Mouse (Mus musculus) neural tube, embryonic 14.5 days (tissue): ENCODE measurements around the gene Ehd2. TPM values are rescaled to one million over a fixed set of nuclear protein-coding genes. Genes with fewer than 3 reads are reported as not detected.

Experiments used
- ATAC-seq: fragments of 200-750 bp; cut with Nextera tagmentation; 2 replicates; pipeline ENCODE4 v1.8.0; 2017; ENCODE audit warnings: low read depth, mild to moderate bottlenecking, moderate TSS enrichment, moderate library complexity
- H3K27ac ChIP-seq: fragments of 300-500 bp; sonication (generic); 2 replicates; pipeline ENCODE4 v1.5.1; 2014; ENCODE audit warnings: low read depth, mild to moderate bottlenecking, control low read depth, low read length, moderate library complexity, mixed read lengths
- H3K27me3 ChIP-seq: fragments of 300-500 bp; sonication (generic); 2 replicates; pipeline ENCODE4 v1.6.1; 2014; ENCODE audit warnings: low read length; ENCODE audit not compliant: control insufficient read depth, insufficient read depth
- H3K36me3 ChIP-seq: fragments of 300-500 bp; sonication (generic); 2 replicates; pipeline ENCODE4 v1.6.1; 2014; ENCODE audit warnings: low read length, mixed read lengths; ENCODE audit not compliant: control insufficient read depth, insufficient read depth
- H3K4me1 ChIP-seq: fragments of 300-500 bp; sonication (generic); 2 replicates; pipeline ENCODE4 v1.6.1; 2014; ENCODE audit warnings: low read length; ENCODE audit not compliant: control insufficient read depth, insufficient read depth
- H3K4me2 ChIP-seq: fragments of 300-500 bp; sonication (generic); 2 replicates; pipeline ENCODE4 v1.6.1; 2014; ENCODE audit warnings: mild to moderate bottlenecking, low read depth, low read length, control low read depth
- H3K4me3 ChIP-seq: fragments of 300-500 bp; sonication (generic); 2 replicates; pipeline ENCODE4 v1.5.1; 2014; ENCODE audit warnings: low read depth, low read length, control low read depth, mixed read lengths
- H3K9ac ChIP-seq: fragments of 300-500 bp; sonication (generic); replicated peaks from 2 replicates; pipeline ENCODE4 v1.6.1; 2014; ENCODE audit warnings: low read depth, mild to moderate bottlenecking, control low read depth, low read length, mixed read lengths
- H3K9me3 ChIP-seq: fragments of 300-500 bp; sonication (generic); 2 replicates; pipeline ENCODE4 v1.6.1; 2016; ENCODE audit warnings: low read length; ENCODE audit not compliant: control insufficient read depth
- WGBS: fragments of 180-500 bp; shearing (Covaris S2); extraction: QIAGEN DNeasy Blood & Tissue Kit; methylation state at CpG from one replicate; pipeline ENCODE4 v1.1.7; 2014; 5-methylcytosine and 5-hydroxymethylcytosine counted together
- polyA plus RNA-seq: library from polyadenylated mRNA; unstranded; fragments of >200 nt; fragmentation: Nextera tagmentation; extraction: Ambion mirVana; gene quantifications from 2 replicates; pipeline ENCODE4 v1.2.1, GENCODE M21; 2014

Gene Ehd2
- polyA plus RNA-seq, 1 experiment from 2014 or later: 3.2 TPM

- ATAC-seq: peak; percentile 65; the same call in 1 of the 2 replicates
- Histone ChIP-seq H3K4me2 (no peak overlapping the region), H3K4me3 (no peak overlapping the region), H3K36me3 (no peaks in the 10 kb centered on the region), H3K27me3 (no peaks in the 10 kb centered on the region), H3K9ac (no peak overlapping the region), H3K4me1 (no peaks in the 10 kb centered on the region), H3K27ac (no peak overlapping the region), H3K9me3 (no peaks in the 10 kb centered on the region)
- WGBS: 1% methylated on average over 4 of the region's 4 CpGs
Measured at GRCm38 (mm10) chr7:15912183-15912582, 55.2 kb downstream of the Ehd2 start.

- ATAC-seq: no peak
- H3K9me3 ChIP-seq: no peaks in the 10 kb centered on the region
- no peak overlapping the region for H3K27ac ChIP-seq
- no peaks in the 10 kb centered on the region for H3K36me3 ChIP-seq
- H3K27me3 ChIP-seq: no peaks in the 10 kb centered on the region
- H3K4me3 ChIP-seq: no peak overlapping the region
- H3K4me2 ChIP-seq: no peak overlapping the region
- H3K4me1 ChIP-seq: no peaks in the 10 kb centered on the region
- H3K9ac ChIP-seq: no peak overlapping the region
- 87% methylated on average over 5 of the region's 5 CpGs for WGBS
Measured at GRCm38 (mm10) chr7:15910521-15910920, 56.8 kb downstream of the Ehd2 start.

GRCm38 (mm10) chr7:15907971-15908590 lies 59.3 kb downstream of the Ehd2 start:
- H3K9ac ChIP-seq: no peak overlapping the region
- H3K4me2 ChIP-seq: no peak overlapping the region
- 80% methylated on average over 8 of the region's 8 CpGs for WGBS
- no peak for ATAC-seq
- no peaks in the 10 kb centered on the region for H3K36me3 ChIP-seq
- no peak overlapping the region for H3K27ac ChIP-seq
- H3K9me3 ChIP-seq: no peaks in the 10 kb centered on the region
- H3K4me3 ChIP-seq: no peak overlapping the region
- H3K4me1 ChIP-seq: no peaks in the 10 kb centered on the region
- H3K27me3 ChIP-seq: no peaks in the 10 kb centered on the region

GRCm38 (mm10) chr7:15906602-15907001 lies 60.8 kb downstream of the Ehd2 start:
- Histone ChIP-seq H3K4me1 (no peaks in the 10 kb centered on the region), H3K4me2 (no peak overlapping the region), H3K36me3 (no peaks in the 10 kb centered on the region), H3K9ac (no peak overlapping the region), H3K27me3 (no peaks in the 10 kb centered on the region), H3K27ac (no peak overlapping the region), H3K4me3 (no peak overlapping the region), H3K9me3 (no peaks in the 10 kb centered on the region)
- ATAC-seq: no peak
- 77% methylated on average over 1 of the region's 1 CpGs for WGBS

- WGBS: 82% methylated on average over 7 of the region's 7 CpGs
- Histone ChIP-seq H3K27ac (no peak overlapping the region), H3K9me3 (no peaks in the 10 kb centered on the region), H3K27me3 (no peaks in the 10 kb centered on the region), H3K9ac (no peak overlapping the region), H3K36me3 (no peaks in the 10 kb centered on the region), H3K4me2 (no peak overlapping the region), H3K4me1 (no peaks in the 10 kb centered on the region), H3K4me3 (no peak overlapping the region)
- no peak for ATAC-seq
Measured at GRCm38 (mm10) chr7:15905861-15906260, 61.5 kb downstream of the Ehd2 start.

- no peak for ATAC-seq
- Histone ChIP-seq H3K9ac (no peak overlapping the region), H3K36me3 (no peaks in the 10 kb centered on the region), H3K27ac (no peak overlapping the region), H3K4me1 (no peaks in the 10 kb centered on the region), H3K27me3 (no peaks in the 10 kb centered on the region), H3K4me3 (no peak overlapping the region), H3K4me2 (no peak overlapping the region), H3K9me3 (no peaks in the 10 kb centered on the region)
- 79% methylated on average over 9 of the region's 9 CpGs for WGBS
Measured at GRCm38 (mm10) chr7:15901366-15902048, 65.9 kb downstream of the Ehd2 start.

Other genes with a start within 250 kb of the Ehd2 start
- not detected in 2 replicates for gene Obox5, start 217.4 kb downstream of the Ehd2 start, polyA plus RNA-seq
- not detected in 2 replicates for gene Obox6, start 127.9 kb downstream of the Ehd2 start, polyA plus RNA-seq
- gene Crx, start 87.6 kb downstream of the Ehd2 start, polyA plus RNA-seq: not detected in 2 replicates
- not detected in 2 replicates for gene Crxos, start 85.0 kb downstream of the Ehd2 start, polyA plus RNA-seq
- 1,481 and 1,546 TPM in 2 replicates for gene Selenow, start 45.2 kb downstream of the Ehd2 start, polyA plus RNA-seq
- 99.9 and 122 TPM in 2 replicates for gene Nop53, start 21.5 kb downstream of the Ehd2 start, polyA plus RNA-seq
- 8.6 and 9.6 TPM in 2 replicates for gene Bicra, start 80.4 kb upstream of the Ehd2 start, polyA plus RNA-seq
- gene Zfp541, start 94.2 kb upstream of the Ehd2 start, polyA plus RNA-seq: 0.07 and 0.10 TPM in 2 replicates
- gene Napa, start 130.9 kb upstream of the Ehd2 start, polyA plus RNA-seq: 252 and 259 TPM in 2 replicates
- gene Kptn, start 152.3 kb upstream of the Ehd2 start, polyA plus RNA-seq: 39.0 and 39.5 TPM in 2 replicates
- gene Slc8a2, start 162.3 kb upstream of the Ehd2 start, polyA plus RNA-seq: 1.5 and 2.0 TPM in 2 replicates
- gene Meis3, start 207.5 kb upstream of the Ehd2 start, polyA plus RNA-seq: 122 and 127 TPM in 2 replicates